Mouse (Mus musculus) kidney, adult 8-10 months (tissue): ENCODE results near the gene 4430402I18Rik.

Source experiments
- DNase-seq, 2 experiments: peaks; one replicate each; pipeline ENCODE4 v3.0.0; 2022

The 4430402I18Rik gene

DNA sequence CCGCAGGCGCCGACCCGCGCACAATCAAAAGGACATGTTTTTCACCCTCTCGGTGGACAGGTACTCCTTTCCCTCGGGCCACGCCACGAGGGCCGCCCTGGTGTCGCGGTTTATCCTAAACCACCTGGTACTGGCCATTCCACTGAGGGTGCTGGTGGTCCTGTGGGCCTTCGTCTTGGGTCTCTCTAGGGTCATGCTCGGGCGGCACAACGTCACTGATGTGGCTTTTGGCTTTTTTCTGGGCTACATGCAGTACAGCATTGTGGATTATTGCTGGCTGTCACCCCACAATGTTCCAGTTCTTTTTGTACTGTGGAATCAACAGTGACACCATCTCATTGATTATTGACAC, 3.1 kb downstream of the 4430402I18Rik start:
- DNase-seq = no peak

DNA sequence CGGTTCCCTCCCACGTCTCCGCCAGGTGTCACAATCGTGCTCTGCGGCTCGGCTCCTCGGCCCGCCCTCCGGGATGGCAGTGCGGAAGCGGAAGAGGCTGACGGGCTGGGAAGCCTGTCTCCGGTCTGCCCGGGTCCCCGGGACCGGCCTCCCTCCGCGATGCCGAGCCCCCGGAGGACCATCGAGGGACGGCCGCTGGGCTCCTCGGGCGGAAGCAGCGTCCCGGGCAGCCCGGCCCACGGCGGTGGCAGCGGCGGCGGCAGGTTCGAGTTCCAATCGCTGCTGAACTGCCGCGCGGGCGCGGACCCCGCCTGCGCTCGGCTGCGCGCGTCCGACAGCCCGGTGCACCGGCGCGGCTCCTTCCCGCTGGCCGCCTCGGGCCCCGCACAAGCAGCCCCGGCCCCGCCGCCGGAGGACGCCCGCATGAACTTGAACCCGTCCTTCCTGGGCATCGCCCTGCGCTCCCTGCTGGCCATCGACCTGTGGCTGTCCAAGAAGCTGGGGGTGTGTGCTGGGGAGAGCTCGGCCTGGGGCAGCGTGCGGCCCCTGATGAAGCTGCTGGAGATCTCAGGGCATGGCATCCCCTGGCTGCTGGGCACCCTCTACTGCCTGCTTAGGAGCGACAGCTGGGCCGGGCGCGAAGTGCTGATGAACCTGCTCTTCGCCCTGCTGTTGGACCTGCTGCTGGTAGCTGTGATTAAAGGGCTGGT, 3.6 kb downstream of the 4430402I18Rik start, which contains the start of gene Plpp6:
Plpp6 (plus strand) TSS at position 112 of the 710 bp plus-strand sequence.
- DNase-seq = peak; percentile 86 to 90

DNA sequence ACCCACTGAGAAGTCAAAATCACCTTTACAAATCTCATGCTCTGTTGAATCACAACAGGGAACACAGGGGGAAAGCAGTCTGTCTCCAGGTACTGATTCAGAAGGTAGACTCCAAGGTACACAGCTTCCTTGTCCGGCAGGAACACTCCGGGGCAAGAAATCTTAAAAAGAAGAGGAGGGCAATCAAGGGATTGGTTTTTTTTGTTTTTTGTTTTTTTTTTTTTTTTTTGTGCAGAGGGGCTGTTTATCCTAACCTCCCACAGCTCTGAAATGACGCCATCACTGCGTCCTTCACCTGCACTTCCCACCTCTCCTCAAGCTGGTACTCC, 4.1 kb downstream of the 4430402I18Rik start:
- no peak for DNase-seq

DNA sequence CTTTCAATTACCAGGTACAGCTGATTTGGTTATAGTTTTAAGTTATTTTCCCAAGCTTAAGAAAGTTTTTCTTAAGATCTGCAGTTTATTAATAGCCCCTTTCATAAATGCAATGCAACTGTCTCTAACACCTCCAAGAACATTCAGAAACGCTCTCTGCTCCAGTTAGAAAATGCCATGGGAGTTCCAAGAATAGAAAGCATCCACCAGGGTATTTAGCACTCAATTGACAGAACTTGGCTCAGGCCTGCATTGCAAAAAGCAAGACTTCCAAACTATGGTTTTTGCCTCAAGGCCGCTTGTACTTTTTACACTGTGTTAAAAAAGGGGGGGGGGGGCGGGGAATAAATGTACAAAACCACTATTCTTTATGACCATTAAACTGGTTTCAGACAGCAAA, 4.5 kb downstream of the 4430402I18Rik start:
- DNase-seq = no peak

DNA sequence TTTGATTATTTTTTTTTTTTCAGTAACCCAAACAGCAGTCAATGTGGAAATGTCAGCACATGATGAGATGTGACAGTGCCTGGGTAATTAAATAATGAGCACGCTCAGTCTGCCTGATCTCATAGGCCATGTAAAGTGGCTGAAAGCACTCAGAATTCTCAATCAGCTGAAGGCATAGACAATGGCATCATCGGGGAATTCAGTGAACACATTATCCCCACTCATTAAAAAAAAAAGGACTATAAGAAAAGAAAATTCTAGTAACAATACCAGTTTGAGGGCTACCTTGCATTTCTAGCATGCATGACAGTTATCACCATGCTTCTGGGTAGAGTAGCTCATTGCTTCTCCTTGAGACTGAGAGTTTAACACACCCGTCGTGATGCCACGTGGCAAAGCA, 16.3 kb downstream of the 4430402I18Rik start:
- no peak for DNase-seq

DNA sequence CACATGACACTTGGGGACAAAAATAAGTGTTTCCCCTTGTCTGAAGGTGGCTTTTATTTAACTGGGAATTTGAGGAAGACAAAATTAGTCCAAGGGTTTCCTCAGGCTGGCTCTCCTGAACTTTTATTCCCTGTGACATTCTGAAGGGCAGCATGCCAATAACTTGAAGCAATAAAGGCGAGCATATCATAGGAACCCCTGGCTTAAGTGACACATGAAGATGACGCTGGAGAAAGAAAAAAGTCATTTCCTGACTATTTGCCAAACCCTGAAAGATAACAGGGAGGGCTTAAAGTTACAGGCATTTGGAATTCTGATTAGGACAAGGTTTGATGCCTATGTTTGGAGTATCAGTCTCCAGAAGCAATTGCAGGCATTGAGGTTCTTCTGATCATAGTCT, 20.3 kb downstream of the 4430402I18Rik start:
- DNase-seq = no peak

DNA sequence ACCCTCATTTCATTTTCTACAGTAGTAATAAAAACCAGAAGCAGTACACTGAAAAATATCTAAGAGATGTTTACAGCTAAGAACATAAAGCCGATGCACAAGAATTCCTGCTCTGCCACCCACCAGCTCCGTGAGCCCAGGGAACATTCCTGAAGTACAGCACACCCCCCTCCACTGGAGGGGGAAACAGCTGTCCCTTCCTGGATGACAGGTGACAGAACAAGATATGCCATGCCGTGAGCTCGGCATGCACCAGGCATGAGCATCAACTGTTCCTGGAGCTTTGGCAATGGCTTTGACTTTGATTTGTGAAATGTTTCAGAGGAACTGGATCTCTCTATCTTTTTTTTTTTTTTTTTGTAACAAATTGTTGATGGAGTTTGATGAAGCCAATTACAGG, 20.8 kb downstream of the 4430402I18Rik start:
- DNase-seq = no peak

DNA sequence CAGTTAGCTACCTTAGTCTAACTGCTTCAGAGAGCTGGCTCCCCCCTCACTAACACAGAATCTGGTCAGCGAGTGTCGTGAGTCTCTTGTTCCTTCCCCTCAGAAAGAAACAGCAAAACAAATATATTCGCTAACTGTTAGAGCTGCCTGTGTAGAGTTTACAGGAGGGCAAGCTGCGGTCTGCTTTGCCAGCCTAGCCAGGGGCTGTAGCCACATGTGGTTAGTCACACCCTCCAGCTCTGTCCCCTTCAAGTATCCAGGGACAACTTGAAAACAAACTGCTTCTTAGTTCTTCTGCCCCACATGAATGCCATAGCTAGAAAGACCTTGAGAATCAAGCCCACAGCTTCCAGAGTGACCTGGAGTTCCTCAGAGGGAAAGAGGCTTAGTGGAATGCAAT, 26.3 kb downstream of the 4430402I18Rik start:
- no peak for DNase-seq

DNA sequence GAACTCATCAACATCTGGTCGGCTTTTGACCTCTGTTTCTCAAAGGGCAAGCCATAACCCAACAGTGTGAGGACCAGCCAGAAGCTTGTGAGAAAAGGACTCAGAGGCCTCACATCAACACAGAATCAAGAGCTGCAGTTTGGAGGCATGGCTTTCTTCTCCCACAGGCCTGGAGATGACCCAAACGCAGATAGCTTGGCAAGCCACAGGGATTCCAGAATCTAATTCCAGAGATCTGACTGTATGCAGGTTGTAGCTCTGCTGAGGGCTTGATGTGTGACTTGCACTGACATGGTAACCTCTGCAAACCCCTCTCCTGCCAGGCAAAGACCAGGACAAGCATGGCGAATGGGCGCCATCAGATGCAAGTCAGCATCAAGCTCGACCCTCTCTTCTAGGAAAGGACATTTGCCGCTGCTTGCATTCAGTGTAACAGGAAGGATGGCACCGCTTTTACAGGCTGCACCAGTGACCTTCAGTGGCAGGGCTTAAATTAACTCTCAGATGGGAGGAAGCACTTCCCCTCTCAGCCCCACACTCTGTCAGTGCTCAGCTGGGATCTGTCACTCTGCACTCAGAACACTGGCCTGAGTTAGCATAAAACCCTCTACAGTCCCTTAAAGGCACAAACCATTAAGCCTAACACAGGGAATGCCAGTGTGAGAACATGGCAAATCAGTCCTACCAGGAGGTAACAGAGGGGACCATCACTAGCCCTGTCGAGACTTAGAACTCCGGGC, 27.3 kb downstream of the 4430402I18Rik start:
- DNase-seq = no peak

DNA sequence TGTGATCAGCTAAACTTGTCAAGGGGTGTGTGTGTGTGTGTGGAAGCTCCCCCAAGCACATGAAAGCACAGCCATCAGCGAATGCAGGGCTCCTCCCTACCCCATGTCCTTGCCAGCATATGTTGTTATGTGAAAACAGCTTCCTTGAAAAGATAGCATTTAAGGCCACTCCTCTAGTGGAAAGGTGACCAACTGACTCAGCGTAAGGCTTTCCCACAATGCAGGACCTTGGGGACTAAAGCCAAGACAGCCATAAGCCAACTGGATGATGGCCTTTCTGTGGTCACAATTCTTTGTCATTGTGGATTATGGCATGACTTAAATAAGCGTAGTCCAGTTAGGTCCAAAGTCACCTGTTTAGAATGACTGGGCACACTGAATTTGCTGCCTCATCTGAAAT, 32.7 kb downstream of the 4430402I18Rik start:
- DNase-seq = no peak

DNA sequence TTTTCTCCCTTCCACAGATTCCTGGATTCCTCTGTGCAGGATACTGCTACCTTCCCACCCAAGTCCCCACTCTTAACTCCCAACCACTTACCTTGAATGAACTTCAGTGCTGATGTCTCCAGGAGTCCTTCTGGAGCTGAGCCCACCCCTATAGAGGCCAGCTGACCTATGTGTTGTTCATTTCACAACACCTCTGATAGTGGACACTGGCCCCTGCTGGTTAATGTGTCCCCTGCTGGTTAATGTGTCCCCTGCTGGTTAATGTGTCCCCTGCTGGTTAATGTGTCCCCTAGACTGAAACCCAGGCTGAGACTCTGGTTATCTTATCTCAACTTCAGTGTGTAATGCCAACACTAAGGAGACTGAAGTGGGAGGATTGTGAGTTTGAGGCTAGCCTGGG, 38.6 kb downstream of the 4430402I18Rik start:
- DNase-seq = peak; percentile 90

DNA sequence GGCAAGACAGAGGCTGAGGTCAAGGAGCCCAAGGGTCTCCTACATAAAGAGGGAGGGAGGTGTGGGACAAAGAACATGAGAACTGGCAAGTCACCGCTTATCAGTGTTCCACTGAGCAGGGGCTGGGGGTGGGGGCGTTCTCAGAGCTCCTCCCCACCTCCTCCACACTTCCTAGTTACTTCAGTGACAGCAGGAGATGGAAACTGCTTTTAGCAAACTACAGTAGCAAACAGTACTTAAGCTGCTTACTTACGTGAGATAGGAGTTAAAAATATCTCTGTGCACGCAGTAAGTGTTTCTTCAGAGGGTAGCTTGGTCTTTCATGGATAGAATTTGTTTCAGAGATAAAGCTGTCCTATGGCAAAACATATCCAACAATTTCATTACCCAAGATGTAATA, 40.2 kb downstream of the 4430402I18Rik start:
- no peak for DNase-seq

DNA sequence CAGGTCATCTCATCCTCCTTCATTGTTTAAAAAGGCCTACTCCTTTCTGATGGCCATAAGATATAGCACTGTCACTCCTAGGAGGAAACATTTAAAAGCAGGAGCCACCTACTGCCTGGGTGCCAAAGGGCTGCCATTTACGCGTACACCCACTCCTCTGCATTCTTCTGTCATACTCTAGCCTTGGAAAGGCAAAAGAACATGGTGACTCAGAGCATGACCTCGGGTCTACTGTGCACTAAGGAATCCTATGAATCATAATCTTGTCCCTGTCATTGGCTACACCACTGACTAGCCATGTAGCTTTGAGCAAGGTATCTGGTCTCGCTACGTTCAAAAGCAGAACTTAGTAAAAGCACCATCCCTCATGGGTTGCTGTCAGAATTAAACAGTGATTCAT, 41.2 kb downstream of the 4430402I18Rik start:
- no peak for DNase-seq

DNA sequence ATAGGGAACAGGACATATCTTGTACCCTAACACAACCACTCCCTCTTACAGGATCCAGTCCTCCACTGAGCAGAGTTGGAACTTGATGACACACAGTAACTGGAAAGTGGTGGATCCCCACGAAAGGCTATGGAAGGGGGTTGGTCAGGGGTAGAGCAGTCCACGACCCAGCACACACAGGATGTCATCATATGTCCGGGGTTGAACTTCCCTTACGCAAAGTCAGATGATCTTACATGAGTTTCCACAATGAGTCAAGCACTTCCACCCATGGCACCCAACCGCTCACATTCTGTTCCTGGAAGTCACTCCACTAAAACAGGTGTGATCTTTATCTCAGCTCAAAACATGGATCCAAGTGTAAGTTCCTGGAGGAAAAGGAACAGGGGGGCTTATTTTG, 49.8 kb downstream of the 4430402I18Rik start:
- DNase-seq = no peak

DNA sequence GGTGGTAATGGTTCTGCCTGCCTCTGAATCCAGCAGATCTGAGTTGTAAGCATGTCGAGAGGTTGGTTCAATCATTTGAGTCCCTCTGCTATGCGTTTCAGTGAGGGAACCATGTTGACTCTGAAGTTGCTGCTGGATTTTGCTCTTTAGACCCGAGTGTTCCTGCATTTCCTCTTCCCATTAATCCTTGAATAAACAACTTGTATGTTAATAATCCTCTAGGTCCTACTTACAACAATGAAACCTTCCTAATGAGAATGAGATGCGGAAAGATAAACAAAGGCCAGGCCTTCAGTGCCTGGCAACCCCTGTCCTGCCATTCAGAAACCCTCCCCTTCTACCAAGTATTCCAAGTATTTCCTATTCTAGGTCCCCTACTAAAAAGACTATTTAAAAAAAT, 51.1 kb downstream of the 4430402I18Rik start:
- DNase-seq = peak; percentile 44 to 54

DNA sequence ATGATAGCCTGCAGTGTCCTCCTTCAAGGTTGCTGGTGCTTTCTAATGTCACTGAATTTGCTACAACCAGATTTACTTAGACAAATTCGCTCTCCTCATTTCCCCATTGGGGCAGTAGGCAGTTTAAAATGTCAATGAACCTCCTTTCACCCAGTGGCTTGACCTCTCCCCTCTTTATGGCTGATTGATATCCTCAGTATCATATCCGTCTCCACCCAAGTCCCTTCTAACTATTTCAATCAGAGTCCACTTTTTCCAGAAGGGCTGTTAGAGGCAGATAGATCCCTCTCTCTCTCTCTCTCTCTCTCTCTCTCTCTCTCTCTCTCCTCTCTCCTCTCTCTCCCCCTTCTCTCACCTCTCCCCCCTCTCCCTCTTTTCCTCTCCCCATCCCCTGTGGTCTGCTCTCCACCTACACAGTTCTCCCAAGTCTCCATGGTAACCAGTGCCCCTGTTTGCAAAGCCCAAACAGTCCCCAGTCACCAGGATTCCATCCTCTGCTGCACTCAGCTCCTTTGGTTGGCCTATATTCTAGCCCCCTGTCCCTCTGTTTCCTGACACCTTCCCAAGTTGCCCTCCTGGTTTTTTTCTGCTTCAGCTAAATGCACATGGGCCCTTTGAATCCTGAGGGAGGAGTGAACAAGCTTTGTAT, 51.9 kb downstream of the 4430402I18Rik start:
- no peak for DNase-seq

DNA sequence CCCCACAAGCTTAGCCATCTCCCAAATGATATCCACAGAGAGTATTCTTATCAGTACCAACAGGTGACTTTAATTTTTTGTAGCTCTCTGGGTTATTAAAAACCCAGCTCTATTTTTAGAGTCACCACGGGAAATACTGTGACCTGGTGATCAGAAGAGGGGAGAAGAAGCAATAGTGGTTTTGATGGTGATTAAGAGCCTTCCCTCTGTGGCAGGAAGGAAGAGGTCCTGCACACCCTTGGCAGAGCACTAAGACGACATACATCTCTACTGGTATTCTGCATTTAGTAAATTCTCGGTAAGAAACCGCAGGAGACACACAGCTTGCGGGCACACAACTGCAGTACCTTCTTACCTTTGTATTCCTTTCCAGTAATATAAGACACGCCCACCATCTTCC, 53.0 kb downstream of the 4430402I18Rik start:
- DNase-seq = no peak

DNA sequence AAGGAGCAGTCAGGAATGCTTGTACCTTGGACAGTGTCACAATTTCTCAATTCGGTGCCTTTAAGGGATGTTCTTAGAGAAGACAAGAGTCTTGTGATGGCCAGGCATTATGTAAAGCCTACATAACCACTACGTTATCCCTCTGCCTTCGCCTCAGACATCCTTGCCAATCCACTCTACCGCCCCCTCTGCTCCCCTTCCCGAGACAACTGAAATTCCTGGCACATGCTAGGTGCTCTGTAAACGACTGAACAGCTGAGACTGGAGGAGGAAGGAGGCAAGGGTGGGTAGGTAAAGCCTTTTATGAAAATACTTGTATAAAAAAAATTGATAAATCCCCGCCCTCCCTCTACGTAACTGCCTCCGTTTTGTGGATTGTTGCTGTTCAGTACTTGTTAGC, 58.9 kb downstream of the 4430402I18Rik start:
- no peak for DNase-seq

DNA sequence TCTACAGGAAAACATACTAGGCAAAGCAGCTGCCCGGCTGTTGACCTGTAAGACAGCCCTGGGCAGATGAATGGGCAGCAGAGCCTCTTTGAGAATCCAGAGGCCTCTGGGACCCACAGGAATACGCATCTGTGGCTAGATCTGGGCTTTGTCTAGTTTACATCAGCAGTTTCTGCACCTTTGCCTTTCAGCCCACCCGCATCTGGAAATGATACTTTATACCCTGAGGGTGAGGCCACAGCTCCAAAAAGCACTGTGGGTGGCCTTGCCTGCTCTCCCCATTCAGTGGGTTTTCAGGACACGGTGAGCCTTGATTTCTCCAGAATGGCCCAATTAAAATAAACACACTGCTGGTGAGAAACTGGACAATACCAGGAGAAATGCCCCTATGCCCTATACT, 59.4 kb downstream of the 4430402I18Rik start:
- no peak for DNase-seq

DNA sequence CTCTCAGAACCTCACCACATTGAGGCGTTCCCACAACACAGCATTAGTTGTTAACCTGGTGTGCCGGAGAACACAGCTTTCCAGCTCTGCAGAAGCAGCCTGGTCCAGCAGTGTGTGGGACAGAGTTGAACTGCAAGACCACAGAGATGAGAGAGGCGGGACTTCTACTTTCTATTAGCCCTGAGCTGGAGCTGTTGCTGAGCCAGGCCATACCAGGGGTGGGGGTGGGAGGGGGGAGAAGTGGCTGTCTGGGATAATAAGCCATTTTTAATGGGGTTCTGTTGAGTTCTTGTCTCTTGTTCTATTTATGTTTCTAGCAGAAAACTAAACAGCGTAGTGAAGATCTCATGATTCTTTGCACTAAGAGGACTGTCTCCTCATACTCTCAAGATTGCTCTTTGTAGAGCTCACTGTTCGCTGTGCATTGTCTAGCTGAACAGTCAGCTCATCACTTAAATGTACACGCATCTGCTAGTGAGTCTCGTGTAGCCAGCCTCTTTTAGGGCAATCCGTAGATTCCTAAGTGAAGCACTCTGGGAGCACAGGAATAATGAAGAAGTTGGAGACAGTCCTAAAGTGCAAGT, 64.0 kb downstream of the 4430402I18Rik start:
- DNase-seq = no peak

DNA sequence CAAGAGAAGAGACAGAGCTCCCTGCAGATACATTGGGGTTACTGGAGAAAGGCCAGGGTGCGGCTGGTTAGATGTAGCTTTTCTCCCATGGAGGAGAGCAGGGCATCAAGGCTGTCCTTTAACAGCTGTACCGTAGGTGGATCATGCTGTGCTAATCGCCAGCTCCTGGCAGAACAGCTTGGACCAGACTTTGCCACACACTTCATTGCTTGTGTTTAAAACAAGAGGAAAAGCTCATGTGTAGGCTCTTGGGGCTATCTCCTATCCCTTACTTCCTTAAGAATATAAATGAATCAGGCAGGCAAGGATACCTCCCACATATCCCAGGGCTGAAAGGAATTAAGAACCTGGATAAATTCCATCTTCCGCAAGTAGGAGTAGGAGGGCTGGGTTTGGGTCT, 64.8 kb downstream of the 4430402I18Rik start:
- no peak for DNase-seq

DNA sequence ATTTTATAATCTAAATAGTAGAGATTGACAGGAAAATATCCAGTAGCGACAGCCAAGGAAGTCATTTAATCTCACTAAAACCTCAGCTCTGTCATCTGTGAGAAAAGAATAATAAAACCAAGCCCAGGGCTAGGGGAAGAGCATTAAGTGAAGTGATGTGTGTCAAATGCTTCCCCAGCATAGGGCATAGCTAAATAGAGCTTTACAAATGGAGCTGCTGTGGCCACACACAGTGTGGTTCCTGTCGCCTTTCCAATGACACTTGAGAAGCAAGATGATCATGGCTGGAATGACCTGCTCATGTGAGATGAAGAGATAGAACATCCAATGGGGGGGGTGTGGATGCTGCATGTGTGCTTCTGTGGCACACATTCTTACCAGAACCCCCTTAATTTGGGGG, 65.5 kb downstream of the 4430402I18Rik start:
- DNase-seq = no peak

DNA sequence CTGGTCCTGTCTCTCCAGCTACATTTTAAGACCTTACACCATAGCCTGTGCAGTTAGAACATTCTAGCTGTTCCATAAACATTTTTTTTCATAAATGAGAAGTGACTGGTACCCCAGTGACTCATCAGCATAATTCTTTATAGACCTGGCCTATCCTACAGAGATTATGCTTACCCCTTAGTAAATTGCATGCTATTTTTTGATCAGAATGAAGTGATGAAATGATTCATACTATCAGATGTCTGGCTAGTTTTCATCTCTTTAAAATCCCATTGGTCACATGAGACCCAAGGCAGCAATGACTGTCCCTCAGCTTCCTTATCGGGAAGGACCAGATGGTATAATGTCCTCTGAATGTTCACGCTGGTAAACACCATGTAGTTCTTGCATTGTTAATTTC, 66.8 kb downstream of the 4430402I18Rik start:
- no peak for DNase-seq

DNA sequence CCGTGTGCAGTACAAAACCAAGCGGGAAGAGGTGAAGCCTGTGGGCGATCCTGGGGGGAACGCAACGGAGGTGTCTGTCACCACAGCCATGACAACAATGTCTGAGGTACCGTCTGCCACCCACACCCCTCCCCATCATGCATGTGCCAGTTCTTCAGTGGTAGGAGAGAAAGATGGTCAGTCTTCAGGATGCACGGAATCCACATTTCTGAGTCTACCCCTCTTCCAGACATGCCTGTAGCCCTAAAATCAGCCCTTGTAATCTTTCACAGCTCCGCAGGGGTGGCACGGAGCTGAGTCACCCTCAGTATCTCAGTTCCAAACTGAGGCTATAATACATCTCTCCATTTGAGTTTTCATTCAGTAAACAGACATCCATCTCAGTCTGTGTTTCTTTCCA, 70.1 kb downstream of the 4430402I18Rik start:
- no peak for DNase-seq
